Mouse (Mus musculus) cerebellum, adult 2 months (tissue): ENCODE data around the gene Gucy1b2.

Experiments used
- CTCF ChIP-seq: fragments of 200-500 bp; IDR thresholded peaks from 2 replicates; pipeline ENCODE4 v1.5.1; 2011; ENCODE audit warnings: low read depth, mild to moderate bottlenecking, control low read depth, low read length, moderate library complexity, borderline replicate concordance; ENCODE audit not compliant: insufficient read depth
- POLR2A ChIP-seq: fragments of 200-500 bp; IDR thresholded peaks from 2 replicates; pipeline ENCODE4 v1.6.1; 2011; ENCODE audit warnings: low read length, control low read depth, borderline replicate concordance; ENCODE audit not compliant: insufficient read depth

DNA sequence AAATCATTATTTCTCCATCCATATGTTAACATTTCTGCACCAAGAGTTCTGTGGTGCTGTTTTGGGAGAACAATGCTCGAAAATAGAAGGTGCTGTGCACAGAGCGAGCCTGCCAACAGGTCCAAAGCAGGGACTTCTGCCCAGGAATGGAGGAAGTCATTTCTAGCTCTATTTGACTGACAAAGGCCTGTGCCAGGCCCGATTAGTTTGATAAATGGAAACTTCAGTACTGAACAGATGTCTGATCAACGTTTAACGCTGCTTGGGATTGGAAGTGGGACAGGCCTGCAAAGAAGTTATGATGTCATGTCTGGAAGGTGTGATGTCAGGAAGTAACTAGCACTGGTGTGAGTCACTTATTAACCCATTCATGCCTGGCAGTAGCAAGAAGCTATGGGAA lies 37.4 kb upstream of the Gucy1b2 start:
- TF ChIP-seq POLR2A, result no peak
- TF ChIP-seq CTCF, result no peak
